Mouse (Mus musculus) spleen, adult 2 months (tissue): ENCODE results near the gene Gna14. TPM values are rescaled to one million over a fixed set of nuclear protein-coding genes. Genes with fewer than 3 reads are reported as not detected.

Experiments
- DNase-seq, 2 experiments: peaks; one replicate each; pipeline versions ENCODE4 v3.0.0 to v3.0.0-alpha.2; 2012 to 2021; ENCODE audit warnings: low spot score in 2 of 2, low read depth in 1 of 2
- H3K27ac ChIP-seq: fragments of 200-500 bp; 2 replicates; pipeline ENCODE4 v1.5.1; 2012; ENCODE audit warnings: low read length, inconsistent platforms; ENCODE audit not compliant: insufficient read depth
- H3K27me3 ChIP-seq: fragments of 200-500 bp; 2 replicates; pipeline ENCODE4 v1.6.1; 2012; ENCODE audit warnings: mild to moderate bottlenecking, moderate library complexity, low read length, inconsistent platforms; ENCODE audit not compliant: control insufficient read depth, insufficient read depth
- H3K36me3 ChIP-seq: fragments of 200-500 bp; 2 replicates; pipeline ENCODE4 v1.6.1; 2012; ENCODE audit warnings: mild to moderate bottlenecking, low read length, inconsistent platforms; ENCODE audit not compliant: control insufficient read depth, insufficient read depth
- H3K4me1 ChIP-seq: fragments of 200-500 bp; 2 replicates; pipeline ENCODE4 v1.6.1; 2011; ENCODE audit warnings: inconsistent platforms; ENCODE audit not compliant: control insufficient read depth, insufficient read depth, insufficient read length
- H3K4me3 ChIP-seq: fragments of 200-500 bp; 2 replicates; pipeline ENCODE4 v1.5.1; 2011; ENCODE audit warnings: mild to moderate bottlenecking, inconsistent platforms; ENCODE audit not compliant: insufficient read depth, insufficient read length; ENCODE audit errors: extremely low read depth
- CTCF ChIP-seq: fragments of 200-500 bp; IDR thresholded peaks from 2 replicates; pipeline ENCODE4 v1.5.1; 2011; ENCODE audit warnings: mild to moderate bottlenecking, inconsistent platforms; ENCODE audit not compliant: insufficient read depth, insufficient read length, insufficient replicate concordance; ENCODE audit errors: extremely low read depth
- POLR2A ChIP-seq: fragments of 200-500 bp; IDR thresholded peaks from 2 replicates; pipeline ENCODE4 v1.6.1; 2011; ENCODE audit warnings: low read depth, low read length, inconsistent platforms
- WGBS: fragments of 180-500 bp; shearing (Covaris S2); methylation state at CpG from one replicate; pipeline ENCODE4 v1.1.7; 2018; 5-methylcytosine and 5-hydroxymethylcytosine counted together
- polyA plus RNA-seq: library from polyadenylated mRNA; depleted of rRNA; stranded (reverse); fragments of >200 nt; gene quantifications from 2 replicates; pipeline ENCODE4 v1.2.3, GENCODE M21; 2012

Gene Gna14
- polyA plus RNA-seq, 1 experiment = 0.74 TPM

DNA sequence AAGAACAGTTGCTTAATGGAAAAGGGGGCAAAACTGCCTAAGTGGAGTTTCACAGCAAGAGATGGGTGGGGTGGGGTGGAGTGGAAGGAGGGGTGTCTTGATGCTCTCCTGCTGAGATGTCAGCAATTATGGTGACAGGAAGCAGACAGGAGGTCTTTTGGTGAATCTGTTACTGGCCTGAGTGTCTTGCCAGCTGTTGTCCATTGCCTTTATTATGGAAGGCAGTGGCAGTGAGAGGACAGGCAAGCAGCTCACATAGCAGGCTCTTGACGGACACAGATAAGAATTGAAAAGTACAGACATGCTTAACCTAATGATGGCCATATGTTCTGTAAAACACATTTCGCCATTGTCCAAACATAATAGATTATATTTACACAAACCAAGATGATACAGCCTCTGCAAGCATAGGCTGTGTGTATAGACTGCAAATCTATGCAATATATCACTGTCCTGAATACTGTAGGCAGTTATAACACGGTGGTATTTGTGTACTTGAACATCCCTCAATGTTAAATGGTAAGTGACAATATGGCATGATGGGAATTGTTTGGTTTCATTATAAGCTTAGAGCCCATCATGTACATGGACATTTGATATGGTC lies 92.8 kb downstream of the Gna14 start:
- 87% methylated on average over 3 of the region's 3 CpGs for WGBS
- Histone ChIP-seq H3K36me3 (no peaks in the 10 kb centered on the region), H3K27me3 (no peaks in the 10 kb centered on the region), H3K27ac (no peak overlapping the region), H3K4me1 (no peaks in the 10 kb centered on the region), H3K4me3 (no peak overlapping the region)
- no peak for DNase-seq
- no peak for TF ChIP-seq POLR2A

DNA sequence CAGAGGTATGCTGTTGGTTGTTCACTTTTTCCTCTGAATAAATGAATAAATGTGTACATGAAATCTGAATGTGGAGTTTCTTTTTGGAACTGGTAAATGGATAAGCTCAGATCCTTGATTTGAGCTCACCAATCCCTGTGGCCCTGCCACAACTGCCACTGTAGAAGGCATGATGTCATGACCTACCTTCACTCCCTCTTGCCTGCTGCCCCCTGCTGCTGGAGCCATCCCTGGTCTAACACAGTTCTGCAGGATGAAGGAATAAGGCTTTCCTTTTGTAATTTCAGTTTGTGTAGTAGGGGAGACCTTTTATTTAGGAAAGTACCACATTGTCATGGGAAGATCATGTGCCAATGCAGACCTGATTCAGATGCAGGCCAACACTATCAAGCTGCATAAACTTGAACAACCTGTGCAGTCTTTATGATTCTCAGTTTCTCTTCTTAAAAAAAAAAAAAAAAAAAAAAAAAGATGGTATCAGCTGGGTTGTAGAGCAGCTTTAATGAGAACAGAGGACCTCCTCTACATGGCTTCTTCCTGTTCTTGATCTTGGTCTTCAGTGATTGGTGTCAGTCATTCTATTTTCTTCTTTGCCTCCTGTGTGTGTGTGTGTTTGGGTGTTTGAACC lies 93.8 kb downstream of the Gna14 start:
- DNase-seq = peak in 1 of 2 experiments; percentile 16
- Histone ChIP-seq H3K36me3 (no peaks in the 10 kb centered on the region), H3K4me3 (no peak overlapping the region), H3K4me1 (no peaks in the 10 kb centered on the region), H3K27me3 (no peaks in the 10 kb centered on the region), H3K27ac (no peak overlapping the region)
- TF ChIP-seq POLR2A (no peak), CTCF (peak; percentile 7; the same call in 1 of the 2 replicates)

DNA sequence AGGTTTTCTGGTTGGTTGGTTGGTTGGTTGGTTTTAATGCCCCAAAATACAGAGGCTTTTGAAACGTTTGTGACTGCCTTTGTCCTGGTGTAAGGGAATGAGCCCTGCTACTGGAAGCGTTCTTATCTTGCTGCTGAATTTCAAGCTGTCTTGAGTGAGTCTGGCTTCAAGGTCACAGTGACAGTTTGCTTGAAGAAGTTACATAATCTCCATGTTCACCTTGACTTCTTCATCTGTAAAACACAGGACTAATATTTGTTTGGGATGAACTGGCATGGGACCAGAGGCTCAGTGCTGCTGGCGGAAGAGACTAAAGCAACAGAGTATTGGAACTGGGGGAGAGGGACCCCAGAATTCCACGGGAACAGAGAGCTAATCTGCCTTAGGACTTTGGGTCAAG lies 94.4 kb downstream of the Gna14 start:
- WGBS = 79% methylated on average over 4 of the region's 4 CpGs
- Histone ChIP-seq H3K4me3 (no peak overlapping the region), H3K27me3 (no peaks in the 10 kb centered on the region), H3K36me3 (no peaks in the 10 kb centered on the region), H3K27ac (no peak overlapping the region), H3K4me1 (no peaks in the 10 kb centered on the region)
- no peak for TF ChIP-seq POLR2A
- no peak for TF ChIP-seq CTCF
- DNase-seq = no peak

DNA sequence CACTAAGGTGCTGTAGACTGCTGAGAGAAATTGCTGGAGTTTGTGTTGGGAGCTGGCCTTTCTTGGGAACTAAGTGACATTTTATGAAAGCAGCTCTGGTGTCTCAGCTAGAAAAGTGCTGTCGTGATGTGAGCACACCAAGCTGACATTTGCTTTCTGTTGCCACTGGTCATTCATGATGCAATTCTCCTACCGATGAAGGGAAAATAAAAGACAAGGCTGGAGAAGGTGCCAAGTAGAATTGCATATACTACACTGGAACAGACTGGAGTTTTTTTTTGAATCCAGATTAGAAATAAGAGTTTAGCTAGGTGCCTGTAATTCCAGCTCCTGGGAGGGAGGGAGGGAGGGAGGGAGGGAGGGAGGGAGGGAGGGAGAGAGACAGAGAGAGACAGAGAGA lies 98.7 kb downstream of the Gna14 start:
- Histone ChIP-seq H3K4me1 (no peaks in the 10 kb centered on the region), H3K27me3 (no peaks in the 10 kb centered on the region), H3K36me3 (no peaks in the 10 kb centered on the region), H3K4me3 (no peak overlapping the region), H3K27ac (no peak overlapping the region)
- no peak for DNase-seq
- 86% methylated on average over 2 of the region's 2 CpGs for WGBS
- no peak for TF ChIP-seq CTCF
- no peak for TF ChIP-seq POLR2A

DNA sequence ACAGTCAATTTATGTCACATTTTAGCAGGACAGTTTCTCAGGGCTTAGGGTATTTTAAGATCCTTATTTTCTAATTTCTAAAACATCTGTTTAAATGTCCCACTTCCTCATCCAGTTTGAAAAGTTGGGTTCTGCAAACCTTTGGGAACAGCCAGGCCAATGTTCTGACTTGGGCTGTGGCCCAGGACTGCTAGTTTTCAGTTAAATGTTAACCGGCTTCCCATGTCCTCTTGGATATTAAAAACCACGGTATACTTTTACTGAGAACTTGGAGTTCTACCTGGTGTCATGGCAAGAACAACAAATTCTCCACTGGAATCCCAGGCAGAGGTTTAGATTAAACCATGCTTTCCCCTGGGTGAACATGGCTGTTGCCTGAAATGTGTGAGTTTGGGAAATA lies 102.9 kb downstream of the Gna14 start:
- Histone ChIP-seq H3K4me3 (no peak overlapping the region), H3K27ac (no peak overlapping the region), H3K4me1 (no peaks in the 10 kb centered on the region), H3K36me3 (no peaks in the 10 kb centered on the region), H3K27me3 (no peaks in the 10 kb centered on the region)
- no peak for DNase-seq
- 88% methylated on average over 2 of the region's 2 CpGs for WGBS
- TF ChIP-seq CTCF (no peak), POLR2A (no peak)

DNA sequence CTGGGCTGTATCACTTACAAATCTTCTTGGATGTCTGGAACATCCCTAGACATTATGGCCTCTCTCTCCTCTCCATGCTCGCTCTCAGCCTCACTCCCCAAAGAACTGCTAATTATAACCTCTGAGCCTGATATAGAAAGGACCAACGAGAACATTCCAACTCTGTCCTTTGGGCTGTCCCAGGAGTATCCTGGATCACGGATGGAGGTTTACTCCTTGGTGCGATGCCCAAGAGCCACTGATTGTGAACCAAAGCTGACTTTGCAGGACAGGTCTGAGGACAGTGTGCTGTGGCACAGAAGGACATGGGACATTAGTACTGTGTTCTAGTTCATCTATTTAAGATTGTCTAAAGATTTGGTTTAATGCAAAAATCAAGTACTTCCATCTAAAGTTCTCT lies 108.1 kb downstream of the Gna14 start:
- Histone ChIP-seq H3K36me3 (no peaks in the 10 kb centered on the region), H3K27me3 (no peaks in the 10 kb centered on the region), H3K4me3 (no peak overlapping the region), H3K27ac (no peak overlapping the region), H3K4me1 (no peaks in the 10 kb centered on the region)
- TF ChIP-seq POLR2A (no peak), CTCF (no peak)
- WGBS = 90% methylated on average over 4 of the region's 4 CpGs
- DNase-seq = no peak

DNA sequence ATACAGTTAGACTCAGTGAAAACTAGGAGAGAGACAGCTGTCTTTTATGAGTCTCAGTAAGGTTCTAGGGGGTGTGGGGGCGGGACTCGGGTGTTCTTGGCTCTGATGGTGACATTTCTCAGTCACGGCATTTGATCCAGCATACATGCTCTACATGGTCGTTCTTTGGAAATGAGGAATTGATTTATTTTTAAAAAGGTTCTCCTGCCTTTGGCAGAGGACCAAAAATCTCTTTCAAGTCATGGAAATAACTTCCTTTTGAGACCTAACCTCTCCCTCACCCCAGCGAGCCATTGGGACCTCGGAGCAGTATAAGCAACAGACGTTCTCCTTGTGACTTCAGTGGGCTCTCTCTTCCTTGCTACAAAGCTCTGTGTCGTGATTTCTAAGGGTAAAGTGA lies 121.4 kb downstream of the Gna14 start:
- H3K36me3 ChIP-seq = no peaks in the 10 kb centered on the region

DNA sequence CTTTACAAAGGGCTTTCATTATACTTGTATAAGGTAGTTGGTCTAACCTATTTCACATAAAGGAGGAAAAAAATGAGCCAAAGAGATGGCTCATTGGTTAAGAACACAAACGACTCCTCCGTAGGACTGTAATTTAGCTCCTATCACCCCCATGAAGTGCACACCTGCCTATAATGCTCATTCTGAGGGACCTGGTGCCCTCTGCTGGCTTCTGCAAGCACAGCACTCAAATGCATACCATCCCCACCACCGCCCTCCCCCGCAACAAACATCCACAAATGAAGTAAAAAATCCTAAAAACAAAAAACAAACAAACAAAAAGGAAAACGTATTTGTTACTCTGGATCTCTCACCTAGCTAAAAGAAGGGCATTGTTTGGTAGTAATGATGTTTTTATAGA lies 122.4 kb downstream of the Gna14 start:
- 85% methylated on average over 5 of the region's 5 CpGs for WGBS
- H3K4me3 ChIP-seq = no peak overlapping the region
- H3K4me1 ChIP-seq = no peaks in the 10 kb centered on the region
- H3K36me3 ChIP-seq = no peaks in the 10 kb centered on the region
- H3K27ac ChIP-seq = no peak overlapping the region
- peak in 1 of 2 experiments; percentile 5 for DNase-seq
- TF ChIP-seq CTCF = peak; percentile 55; the same call in 1 of the 2 replicates
- TF ChIP-seq POLR2A = no peak
- no peaks in the 10 kb centered on the region for H3K27me3 ChIP-seq

More for the DNA sequence above, 121.4 kb downstream of the Gna14 start:
- H3K27ac ChIP-seq = no peak overlapping the region
- H3K27me3 ChIP-seq = no peaks in the 10 kb centered on the region
- 80% methylated on average over 8 of the region's 8 CpGs for WGBS
- no peaks in the 10 kb centered on the region for H3K4me1 ChIP-seq
- DNase-seq = no peak
- no peak overlapping the region for H3K4me3 ChIP-seq
- no peak for TF ChIP-seq CTCF
- no peak for TF ChIP-seq POLR2A
